Mouse (Mus musculus) midbrain, embryonic 10.5 days (tissue): ENCODE data around the gene Tmem184b. TPM values are rescaled to one million over a fixed set of nuclear protein-coding genes. Genes with fewer than 3 reads are reported as not detected.

ENCODE experiments used
- DNase-seq: peaks from one replicate; pipeline ENCODE4 v3.0.0-alpha.2; 2017; ENCODE audit warnings: low spot score
- H3K27ac ChIP-seq: fragments of 300-500 bp; sonication (generic); replicated peaks from 2 replicates; pipeline ENCODE4 v1.5.1; 2016; ENCODE audit warnings: mild to moderate bottlenecking
- H3K27me3 ChIP-seq: fragments of 300-500 bp; sonication (generic); 2 replicates; pipeline ENCODE4 v1.6.1; 2016; ENCODE audit warnings: low read depth, mild to moderate bottlenecking; ENCODE audit not compliant: poor library complexity, severe bottlenecking
- H3K36me3 ChIP-seq: fragments of 300-500 bp; sonication (generic); 2 replicates; pipeline ENCODE4 v1.6.1; 2016; ENCODE audit warnings: mild to moderate bottlenecking, moderate library complexity
- H3K4me1 ChIP-seq: fragments of 300-500 bp; sonication (generic); 2 replicates; pipeline ENCODE4 v1.6.1; 2016
- H3K4me3 ChIP-seq: fragments of 300-500 bp; sonication (generic); 2 replicates; pipeline ENCODE4 v1.5.1; 2016; ENCODE audit warnings: mild to moderate bottlenecking, moderate library complexity
- H3K9me3 ChIP-seq: fragments of 300-500 bp; sonication (generic); replicated peaks from 2 replicates; pipeline ENCODE4 v1.6.1; 2016; ENCODE audit warnings: mild to moderate bottlenecking
- WGBS: fragments of 180-500 bp; shearing (Covaris S2); methylation state at CpG from one replicate; pipeline ENCODE4 v1.1.7; 2016; 5-methylcytosine and 5-hydroxymethylcytosine counted together
- polyA plus RNA-seq: library from polyadenylated mRNA; unstranded; fragments of >200 nt; fragmentation: Nextera tagmentation; extraction: Ambion mirVana; gene quantifications from 2 replicates; pipeline ENCODE4 v1.2.1, GENCODE M21; 2016

The Tmem184b gene
- 56.3 and 58.7 TPM in 2 replicates for polyA plus RNA-seq

DNA sequence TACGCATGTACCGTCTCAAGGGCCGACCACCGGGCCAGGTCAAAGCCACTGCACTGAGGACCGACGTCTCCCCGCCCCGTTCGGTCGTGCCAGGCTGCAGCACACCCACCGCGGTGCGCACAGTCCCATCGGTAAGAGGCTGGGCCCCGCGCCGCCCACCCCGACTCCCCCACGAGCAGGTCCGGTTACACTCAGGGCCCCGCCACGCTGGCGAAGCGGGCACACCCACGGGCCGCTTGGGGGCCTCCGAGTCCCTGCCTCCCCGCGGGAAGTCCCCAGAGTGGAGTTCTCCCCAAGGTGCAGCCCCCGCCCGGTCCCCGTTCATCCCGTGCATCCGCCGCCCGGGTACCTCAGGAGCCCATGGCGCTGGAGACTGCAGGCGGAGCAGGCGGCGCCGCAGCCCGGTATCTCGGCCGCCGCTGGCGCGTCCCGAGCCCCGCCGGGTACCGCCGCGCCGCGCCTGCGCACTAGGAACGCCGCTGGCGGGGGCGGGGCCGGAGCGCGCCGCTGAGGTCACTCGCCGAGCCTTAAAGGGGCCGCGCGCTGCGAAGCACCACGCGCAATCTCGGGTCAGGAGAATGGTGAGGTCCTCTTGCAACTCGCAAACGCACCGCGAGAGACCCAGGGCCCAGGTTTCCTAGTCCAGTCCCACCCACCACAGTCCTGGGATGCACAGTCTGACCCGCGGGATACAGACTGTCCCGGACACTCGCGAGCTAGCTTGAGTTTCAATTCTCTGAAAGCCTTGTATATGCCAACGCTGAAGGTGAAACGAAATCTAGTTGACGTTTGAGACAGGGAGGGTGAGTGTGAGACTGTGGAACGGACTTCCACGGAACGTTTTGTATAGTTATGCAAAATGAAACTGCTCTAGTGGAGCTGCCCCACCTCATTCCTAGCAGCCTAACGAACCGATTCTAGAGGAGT, at the start of gene Tmem184b:
Gene Tmem184b, minus strand, starts transcription at position 734 of the 927 bp plus-strand sequence.
- H3K4me3 ChIP-seq, result peak within 1 kb of the TSS; percentile 68
- WGBS, result under 1% methylated on average over 90 of the region's 90 CpGs
- peak; percentile 85 for DNase-seq
- H3K36me3 ChIP-seq, result peaks cover 7% of the 10 kb centered on the region; the same call in 1 of the 2 replicates
- peaks cover 14% of the 10 kb centered on the region for H3K27me3 ChIP-seq
- H3K27ac ChIP-seq, result peak within 1 kb of the TSS; percentile 90
- no peaks in the 10 kb centered on the region for H3K9me3 ChIP-seq
- peaks cover 50% of the 10 kb centered on the region for H3K4me1 ChIP-seq

DNA sequence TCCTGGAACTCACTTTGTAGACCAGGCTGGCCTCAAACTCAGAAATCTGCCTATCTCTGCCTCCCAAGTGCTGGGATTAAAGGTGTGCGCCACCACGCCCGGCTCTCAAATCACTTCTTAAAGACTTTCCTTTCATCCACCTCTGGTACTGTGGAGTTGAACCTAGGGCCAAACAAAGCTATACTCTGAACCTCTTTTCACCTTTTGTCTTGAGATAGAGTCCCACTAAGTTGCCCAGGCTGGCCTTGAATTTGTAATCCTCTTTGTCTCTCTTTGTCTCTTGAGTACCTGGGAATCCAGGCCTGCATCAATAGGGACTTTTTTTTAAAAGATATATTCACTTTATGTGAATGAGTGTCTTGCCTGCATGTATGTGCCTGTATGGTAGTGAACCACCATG, 44.7 kb upstream of the Tmem184b start:
- Histone ChIP-seq H3K4me1 (peaks cover 14% of the 10 kb centered on the region), H3K27me3 (peaks cover 15% of the 10 kb centered on the region), H3K4me3 (no peak overlapping the region), H3K9me3 (no peaks in the 10 kb centered on the region), H3K36me3 (no peaks in the 10 kb centered on the region), H3K27ac (no peak overlapping the region)
- DNase-seq, result no peak
- 90% methylated on average over 3 of the region's 3 CpGs for WGBS

DNA sequence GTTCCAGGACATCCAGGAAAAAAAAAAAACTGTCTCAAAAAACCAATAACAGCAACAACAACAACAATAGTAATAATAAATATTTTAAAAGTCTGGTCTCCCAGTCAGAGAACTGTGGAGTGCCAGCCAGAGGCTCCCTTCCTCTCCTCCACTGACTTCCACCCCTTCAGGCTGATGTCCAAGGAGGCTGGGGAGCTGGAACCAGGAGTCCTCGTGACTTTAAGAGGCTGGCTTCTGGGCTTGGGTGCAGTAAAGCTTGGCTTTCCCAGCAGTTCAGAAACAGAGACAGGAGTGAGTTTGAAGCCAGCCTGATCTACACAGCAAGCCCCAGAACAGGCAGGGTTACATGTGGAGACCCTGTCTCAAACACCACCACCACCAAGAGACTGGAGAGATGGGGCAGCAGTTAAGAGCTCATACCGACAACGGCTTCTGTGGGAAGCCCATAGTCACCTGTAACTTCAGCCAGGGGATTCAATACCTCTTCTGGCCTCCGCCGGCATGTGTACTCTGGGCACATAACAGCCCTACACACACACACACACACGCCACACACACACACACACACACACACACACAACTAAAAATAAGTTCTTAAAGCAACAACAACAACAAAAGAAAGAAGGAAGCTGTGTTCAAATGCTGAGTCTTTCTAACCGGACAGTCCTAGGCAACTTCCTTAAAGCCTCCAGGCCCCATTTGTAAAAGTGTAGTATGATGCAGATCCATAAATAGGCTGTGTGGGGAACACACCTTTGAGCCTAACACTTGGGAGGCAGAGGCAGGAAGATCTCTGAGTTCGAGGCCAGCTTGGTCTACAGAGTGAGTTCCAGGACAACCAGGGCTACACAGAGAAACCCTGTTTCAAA, 42.7 kb upstream of the Tmem184b start:
- Histone ChIP-seq H3K4me1 (peaks cover 25% of the 10 kb centered on the region), H3K36me3 (no peaks in the 10 kb centered on the region), H3K4me3 (no peak overlapping the region), H3K27me3 (peaks cover 12% of the 10 kb centered on the region; the same call in 1 of the 2 replicates), H3K9me3 (no peaks in the 10 kb centered on the region), H3K27ac (no peak overlapping the region)
- 87% methylated on average over 8 of the region's 8 CpGs for WGBS
- no peak for DNase-seq

DNA sequence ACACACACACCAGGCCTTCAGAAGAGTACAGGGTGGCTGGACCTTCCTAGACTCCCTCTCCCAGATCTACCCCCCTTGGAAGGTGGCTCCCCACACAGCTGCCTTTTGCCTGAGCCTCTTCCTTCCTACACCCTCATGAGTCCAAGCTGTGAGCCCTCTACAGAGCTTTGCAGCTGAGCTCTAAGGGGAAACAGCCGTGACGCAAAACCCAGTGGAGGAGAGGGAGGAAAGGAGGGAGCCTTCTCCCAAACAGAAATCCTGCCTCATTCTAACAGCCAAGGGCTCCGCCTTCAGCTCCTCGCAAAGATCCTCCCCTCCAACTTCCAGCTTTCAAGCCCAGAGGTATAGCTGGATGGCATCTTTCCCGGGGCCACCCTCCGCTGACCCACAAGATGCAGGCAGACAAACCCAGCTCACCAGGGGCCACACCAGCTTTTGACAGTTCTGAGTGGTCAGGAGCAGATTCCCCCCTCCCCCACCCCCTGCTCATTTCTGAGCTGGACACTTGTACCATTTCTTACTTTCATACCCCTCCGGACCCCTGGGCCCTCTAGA, 40.6 kb upstream of the Tmem184b start:
- 54% methylated on average over 7 of the region's 7 CpGs for whole genome bisulfite sequencing
- peaks cover 8% of the 10 kb centered on the region; the same call in 1 of the 2 replicates for H3K27me3 ChIP-seq
- H3K4me3 ChIP-seq, result no peak overlapping the region
- H3K27ac ChIP-seq, result peak overlapping the region; percentile 38; the same call in 1 of the 2 replicates
- H3K4me1 ChIP-seq, result peaks cover 46% of the 10 kb centered on the region
- no peaks in the 10 kb centered on the region for H3K9me3 ChIP-seq
- H3K36me3 ChIP-seq, result peaks cover 8% of the 10 kb centered on the region
- no peak for DNase-seq

DNA sequence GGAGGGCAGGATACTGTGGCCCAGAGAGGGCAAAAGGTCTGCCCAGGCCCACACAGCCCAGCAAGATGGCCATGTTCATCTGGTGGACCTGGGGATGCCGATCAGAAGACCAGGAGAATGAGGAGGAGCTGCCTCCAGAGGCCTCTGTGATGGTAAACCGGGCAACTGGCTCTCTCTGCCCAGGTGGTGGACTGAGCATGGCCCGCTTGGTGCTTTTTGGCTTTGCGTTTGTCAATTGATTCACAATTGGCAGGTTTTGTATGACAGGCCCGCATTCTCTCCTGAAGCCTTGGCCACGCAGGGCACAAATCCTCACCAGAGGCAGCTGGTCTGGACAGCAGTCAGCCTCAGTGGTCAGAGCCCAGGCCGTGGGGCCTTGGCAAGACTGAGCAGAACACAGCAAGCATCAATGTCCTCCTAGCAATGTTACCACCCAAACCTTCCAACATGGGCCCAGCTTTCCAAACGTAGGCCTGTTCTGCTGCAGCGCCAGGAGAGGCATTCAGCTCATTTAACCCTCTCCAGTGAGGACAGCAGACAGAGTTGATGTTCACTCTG, 39.7 kb upstream of the Tmem184b start:
- WGBS, result 81% methylated on average over 9 of the region's 9 CpGs
- peak overlapping the region; percentile 100; the same call in 1 of the 2 replicates for H3K27ac ChIP-seq
- no peaks in the 10 kb centered on the region for H3K9me3 ChIP-seq
- DNase-seq, result no peak
- H3K4me3 ChIP-seq, result no peak overlapping the region
- H3K27me3 ChIP-seq, result peaks cover 8% of the 10 kb centered on the region; the same call in 1 of the 2 replicates
- H3K36me3 ChIP-seq, result peaks cover 17% of the 10 kb centered on the region
- H3K4me1 ChIP-seq, result peaks cover 55% of the 10 kb centered on the region

DNA sequence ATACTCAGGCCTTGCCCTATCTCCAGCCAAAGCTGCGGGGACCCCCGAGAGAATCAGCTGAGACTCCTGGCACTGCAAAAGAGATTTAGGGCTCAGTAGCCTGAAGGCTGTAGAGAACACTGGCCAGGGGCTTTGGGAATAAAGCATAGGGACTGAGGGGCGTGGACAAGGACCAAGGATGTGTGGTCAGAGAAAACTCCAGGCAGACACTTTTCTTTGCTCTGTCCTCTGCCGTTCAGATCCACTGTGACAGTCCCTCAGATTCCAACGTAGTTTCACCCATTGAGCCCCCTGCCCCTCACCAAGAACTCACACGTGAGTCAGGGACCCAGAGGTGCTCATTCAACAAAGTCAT, 38.9 kb upstream of the Tmem184b start:
- Histone ChIP-seq H3K27me3 (peaks cover 8% of the 10 kb centered on the region; the same call in 1 of the 2 replicates), H3K4me3 (peak overlapping the region; percentile 91), H3K27ac (peak overlapping the region; percentile 100), H3K4me1 (peaks cover 63% of the 10 kb centered on the region), H3K9me3 (no peaks in the 10 kb centered on the region), H3K36me3 (peaks cover 25% of the 10 kb centered on the region)
- 3% methylated on average over 6 of the region's 6 CpGs for WGBS
- DNase-seq, result no peak

DNA sequence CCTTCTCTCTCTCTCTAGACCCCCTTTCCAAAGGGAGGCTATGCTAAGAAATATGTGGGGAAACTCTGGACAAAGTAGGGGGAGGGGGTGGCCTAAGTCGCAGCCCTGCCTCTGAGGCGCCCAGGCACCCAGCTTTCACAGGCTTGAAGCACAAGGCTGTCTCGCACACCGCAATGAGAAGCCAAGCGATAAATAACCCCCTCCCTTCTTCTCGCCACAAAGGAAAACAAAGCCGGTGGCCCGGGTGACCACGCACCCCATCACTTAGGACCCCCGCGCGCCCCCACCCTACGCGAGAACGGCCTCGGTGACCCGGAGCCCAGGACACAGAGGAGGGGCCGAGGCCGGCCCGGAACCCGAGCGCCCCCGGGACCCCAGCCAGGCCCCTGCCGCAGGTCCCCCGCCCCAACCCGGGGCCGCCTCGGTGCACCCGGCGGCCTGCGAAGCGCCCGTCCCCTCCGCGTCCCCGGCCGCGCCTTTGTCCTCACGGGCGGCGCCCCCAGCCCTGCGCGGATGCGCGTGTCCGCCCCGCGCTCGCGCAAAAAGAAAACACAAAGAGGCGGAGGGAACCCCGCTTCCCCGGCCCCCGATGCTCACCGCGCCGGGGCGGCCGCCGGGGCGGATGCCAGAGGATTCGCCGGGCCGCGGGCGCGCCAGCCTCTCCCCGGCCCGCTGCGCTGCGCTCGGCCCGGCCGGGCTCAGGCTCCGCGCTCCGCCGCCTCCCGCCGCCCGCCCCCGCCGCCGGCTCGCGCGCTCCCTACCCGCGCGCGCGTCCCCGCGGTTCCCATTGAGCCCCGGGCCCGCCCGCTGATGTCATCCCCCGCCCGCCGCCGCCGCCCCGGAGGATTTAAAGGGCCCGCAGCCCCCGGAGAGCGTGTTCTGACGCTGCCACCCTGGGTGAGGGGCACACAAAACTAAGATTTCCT, 38.2 kb upstream of the Tmem184b start:
- Histone ChIP-seq H3K9me3 (no peaks in the 10 kb centered on the region), H3K4me3 (peak overlapping the region; percentile 91), H3K36me3 (peaks cover 31% of the 10 kb centered on the region), H3K27ac (peak overlapping the region; percentile 100), H3K27me3 (peaks cover 8% of the 10 kb centered on the region; the same call in 1 of the 2 replicates), H3K4me1 (peaks cover 69% of the 10 kb centered on the region)
- DNase-seq, result peak; percentile 84
- under 1% methylated on average over 92 of the region's 107 CpGs for WGBS

DNA sequence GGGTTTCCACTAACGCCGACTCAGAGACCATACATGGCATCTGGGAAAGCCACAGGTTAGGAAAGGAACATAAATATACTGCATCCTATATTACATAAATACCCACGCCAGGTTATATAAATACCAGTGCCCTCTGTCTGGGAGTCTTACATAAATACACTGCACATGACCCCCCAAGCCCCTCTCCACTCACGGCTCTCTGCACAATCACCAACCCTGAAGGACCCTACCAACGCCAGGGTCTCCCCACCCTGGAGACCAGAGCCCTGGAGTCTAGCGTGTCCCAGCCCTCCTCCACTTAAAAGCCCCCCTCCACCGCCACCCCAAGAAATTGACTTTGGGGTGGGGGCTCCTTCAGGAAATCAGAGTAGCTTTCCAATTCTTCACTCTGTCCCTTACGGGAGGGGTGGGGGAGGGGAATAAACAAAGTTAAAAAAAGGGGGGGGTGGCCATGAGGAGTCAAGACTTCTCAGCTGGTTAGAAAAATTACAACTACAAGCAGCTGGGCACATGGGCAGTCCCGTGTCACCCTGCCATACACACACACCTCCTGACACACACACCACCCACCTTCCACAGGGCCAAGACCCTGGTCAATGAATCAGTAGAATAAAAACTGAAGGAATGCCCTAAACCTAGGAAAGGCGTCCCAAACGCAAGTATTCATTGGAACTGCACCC, 37.4 kb upstream of the Tmem184b start:
- WGBS, result 29% methylated on average over 11 of the region's 11 CpGs
- peak overlapping the region; percentile 91 for H3K4me3 ChIP-seq
- H3K9me3 ChIP-seq, result no peaks in the 10 kb centered on the region
- H3K27ac ChIP-seq, result peak overlapping the region; percentile 100
- peaks cover 77% of the 10 kb centered on the region for H3K4me1 ChIP-seq
- DNase-seq, result no peak
- peaks cover 8% of the 10 kb centered on the region; the same call in 1 of the 2 replicates for H3K27me3 ChIP-seq
- peaks cover 39% of the 10 kb centered on the region for H3K36me3 ChIP-seq

DNA sequence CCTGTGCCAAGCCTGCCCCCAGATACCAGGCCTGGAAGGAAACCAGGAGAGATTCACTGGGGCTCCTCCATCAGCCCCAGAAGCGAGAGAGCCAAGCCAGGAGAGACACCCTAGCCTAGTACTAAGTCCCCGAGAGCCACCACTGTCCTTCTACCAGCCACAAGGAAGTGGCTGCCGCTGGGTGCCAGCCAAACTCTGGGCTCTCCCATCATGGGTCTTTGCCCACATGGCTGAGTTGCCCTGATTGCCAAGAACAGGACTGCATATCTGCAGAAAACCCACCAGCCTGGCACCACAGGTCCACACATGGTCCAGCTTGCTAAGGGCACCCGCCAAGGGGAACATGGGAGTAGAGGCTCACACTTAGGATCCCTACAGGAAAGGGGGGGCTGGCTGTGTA, 36.9 kb upstream of the Tmem184b start:
- peaks cover 8% of the 10 kb centered on the region; the same call in 1 of the 2 replicates for H3K27me3 ChIP-seq
- no peak for DNase-seq
- peaks cover 83% of the 10 kb centered on the region for H3K4me1 ChIP-seq
- WGBS, result 84% methylated on average over 4 of the region's 4 CpGs
- peak overlapping the region; percentile 91 for H3K4me3 ChIP-seq
- H3K27ac ChIP-seq, result peak overlapping the region; percentile 100
- H3K36me3 ChIP-seq, result peaks cover 45% of the 10 kb centered on the region
- no peaks in the 10 kb centered on the region for H3K9me3 ChIP-seq

DNA sequence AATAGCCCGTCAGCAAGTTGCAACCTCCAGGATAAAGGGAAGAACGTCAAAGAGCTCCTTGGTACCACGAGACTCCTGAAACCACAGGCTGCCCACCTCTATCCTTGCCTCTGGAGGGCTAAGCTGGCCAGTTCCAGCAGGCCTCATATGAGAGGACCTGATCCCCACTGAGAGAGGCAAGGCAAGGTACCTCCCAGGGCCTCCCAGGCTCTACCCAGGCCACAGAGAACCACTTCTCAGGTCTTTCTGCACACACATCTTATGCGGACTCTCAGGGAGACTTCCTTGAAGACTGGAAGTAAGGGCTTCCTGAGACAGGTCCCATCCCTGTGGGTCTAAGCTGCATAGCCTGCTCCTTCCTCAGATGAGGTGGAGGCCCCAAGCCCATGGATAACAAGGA, 36.0 kb upstream of the Tmem184b start:
- Histone ChIP-seq H3K36me3 (peaks cover 53% of the 10 kb centered on the region), H3K27me3 (peaks cover 8% of the 10 kb centered on the region; the same call in 1 of the 2 replicates), H3K4me1 (peaks cover 90% of the 10 kb centered on the region), H3K9me3 (peaks cover under 1% of the 10 kb centered on the region; the same call in 1 of the 2 replicates), H3K27ac (0 out of 2 replicates have a peak overlapping the region, but pooled peaks have one; percentile 35), H3K4me3 (peak overlapping the region; percentile 91; the same call in 1 of the 2 replicates)
- no peak for DNase-seq
- 90% methylated on average over 4 of the region's 4 CpGs for WGBS
